Mouse (Mus musculus) hindbrain, embryonic 15.5 days (tissue): ENCODE data around the gene Pigw. TPM values are rescaled to one million over a fixed set of nuclear protein-coding genes. Genes with fewer than 3 reads are reported as not detected.
A peak's percentile ranks its signal among the peaks of the same experiment; 100 is the strongest.
"Not testable (repeated sequence)": the region's sequence is repeated elsewhere in the genome, so short reads cannot be mapped to it uniquely, and the experiment has no call there.

Experiments
- ATAC-seq: fragments of 200-750 bp; cut with Nextera tagmentation; 2 replicates; pipeline ENCODE4 v1.8.0; 2017; ENCODE audit warnings: low read depth, moderate number of reproducible peaks, moderate TSS enrichment; ENCODE audit not compliant: low FRiP score
- H3K27ac ChIP-seq: fragments of 300-500 bp; sonication (generic); replicated peaks from 2 replicates; pipeline ENCODE4 v1.5.1; 2015; ENCODE audit warnings: mild to moderate bottlenecking, inconsistent platforms
- H3K27me3 ChIP-seq: fragments of 300-500 bp; sonication (generic); 2 replicates; pipeline ENCODE4 v1.6.1; 2015; ENCODE audit warnings: control low read depth, inconsistent platforms
- H3K36me3 ChIP-seq: fragments of 300-500 bp; sonication (generic); 2 replicates; pipeline ENCODE4 v1.6.1; 2015; ENCODE audit warnings: control low read depth, inconsistent platforms
- H3K4me1 ChIP-seq: fragments of 300-500 bp; sonication (generic); replicated peaks from 2 replicates; pipeline ENCODE4 v1.6.1; 2015; ENCODE audit warnings: control low read depth, inconsistent platforms
- H3K4me2 ChIP-seq: fragments of 300-500 bp; sonication (generic); 2 replicates; pipeline ENCODE4 v1.6.1; 2015; ENCODE audit warnings: moderate library complexity, mild to moderate bottlenecking, inconsistent platforms
- H3K4me3 ChIP-seq: fragments of 300-500 bp; sonication (generic); 2 replicates; pipeline ENCODE4 v1.5.1; 2015; ENCODE audit warnings: mild to moderate bottlenecking, inconsistent platforms
- H3K9ac ChIP-seq: fragments of 300-500 bp; sonication (generic); 2 replicates; pipeline ENCODE4 v1.6.1; 2015; ENCODE audit warnings: inconsistent platforms
- H3K9me3 ChIP-seq: fragments of 300-500 bp; sonication (generic); 2 replicates; pipeline ENCODE4 v1.6.1; 2016; ENCODE audit warnings: control low read depth, inconsistent platforms
- WGBS: fragments of 180-500 bp; shearing (Covaris S2); methylation state at CpG from one replicate; pipeline ENCODE4 v1.1.7; 2015; 5-methylcytosine and 5-hydroxymethylcytosine counted together
- microRNA-seq: library from miRNA; unstranded; fragments of <30 nt; microRNA quantifications from one replicate; pipeline ENCODE4, GENCODE M21; 2016
- polyA plus RNA-seq: library from polyadenylated mRNA; unstranded; fragments of >200 nt; fragmentation: Nextera tagmentation; extraction: Ambion mirVana; gene quantifications from 2 replicates; pipeline ENCODE4 v1.2.1, GENCODE M21; 2015

Gene Pigw
- polyA plus RNA-seq, 1 experiment from 2014 or later = 2.2 TPM

DNA sequence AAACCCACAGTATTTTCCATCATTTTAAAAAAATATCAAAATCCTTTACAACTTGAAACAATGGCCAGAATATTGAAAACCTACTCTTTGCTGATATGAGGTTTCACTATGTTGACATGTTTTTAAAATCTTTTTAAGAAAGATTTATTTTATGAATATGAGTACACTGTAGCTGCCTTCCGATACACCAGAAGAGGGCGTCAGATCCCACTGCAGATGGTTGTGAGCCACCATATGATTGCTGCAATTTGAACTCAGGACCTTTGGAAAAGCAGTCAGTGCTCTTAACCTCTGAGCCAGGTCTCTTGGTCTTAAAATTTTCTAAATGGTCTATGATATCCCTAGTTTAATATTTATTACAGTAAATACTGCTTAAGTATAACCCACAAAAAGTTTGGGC lies 40.8 kb downstream of the Pigw start:
- 99% methylated on average over 2 of the region's 2 CpGs for WGBS
- Histone ChIP-seq H3K9me3 (no peaks in the 10 kb centered on the region), H3K36me3 (peaks cover 62% of the 10 kb centered on the region), H3K27ac (no peak overlapping the region), H3K4me3 (no peak overlapping the region), H3K4me1 (no peaks in the 10 kb centered on the region), H3K4me2 (no peak overlapping the region), H3K9ac (no peak overlapping the region), H3K27me3 (no peaks in the 10 kb centered on the region)
- ATAC-seq = no peak

DNA sequence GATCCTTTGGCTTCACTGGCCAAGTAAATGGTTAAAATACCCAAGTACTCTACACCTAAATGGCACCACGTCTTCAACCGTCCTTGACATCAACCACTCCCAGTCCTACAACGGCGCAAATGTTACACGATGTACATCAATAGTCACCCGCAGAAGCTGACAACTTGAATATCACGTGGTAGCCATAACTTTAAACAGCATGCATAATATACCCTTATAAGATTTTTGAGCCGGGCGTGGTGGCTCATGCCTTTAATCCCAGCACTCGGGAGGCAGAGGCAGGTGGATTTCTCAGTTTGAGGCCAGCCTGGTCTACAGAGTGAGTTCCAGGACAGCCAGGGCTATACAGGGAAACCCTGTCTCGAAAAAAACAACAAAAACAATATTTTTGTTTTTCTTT lies 50.6 kb downstream of the Pigw start:
- H3K27me3 ChIP-seq, H3K9me3 ChIP-seq: not testable (repeated sequence)
- Histone ChIP-seq H3K27ac (peak overlapping the region; percentile 77; the same call in 1 of the 2 replicates), H3K36me3 (peaks cover 31% of the 10 kb centered on the region), H3K4me3 (peak overlapping the region; percentile 74), H3K4me1 (peaks cover 27% of the 10 kb centered on the region), H3K9ac (peak overlapping the region; percentile 59; the same call in 1 of the 2 replicates), H3K4me2 (peak overlapping the region; percentile 96)
- ATAC-seq = 0 out of 2 replicates have a peak, but pooled peaks have one; percentile 25
- WGBS = 75% methylated on average over 11 of the region's 11 CpGs

DNA sequence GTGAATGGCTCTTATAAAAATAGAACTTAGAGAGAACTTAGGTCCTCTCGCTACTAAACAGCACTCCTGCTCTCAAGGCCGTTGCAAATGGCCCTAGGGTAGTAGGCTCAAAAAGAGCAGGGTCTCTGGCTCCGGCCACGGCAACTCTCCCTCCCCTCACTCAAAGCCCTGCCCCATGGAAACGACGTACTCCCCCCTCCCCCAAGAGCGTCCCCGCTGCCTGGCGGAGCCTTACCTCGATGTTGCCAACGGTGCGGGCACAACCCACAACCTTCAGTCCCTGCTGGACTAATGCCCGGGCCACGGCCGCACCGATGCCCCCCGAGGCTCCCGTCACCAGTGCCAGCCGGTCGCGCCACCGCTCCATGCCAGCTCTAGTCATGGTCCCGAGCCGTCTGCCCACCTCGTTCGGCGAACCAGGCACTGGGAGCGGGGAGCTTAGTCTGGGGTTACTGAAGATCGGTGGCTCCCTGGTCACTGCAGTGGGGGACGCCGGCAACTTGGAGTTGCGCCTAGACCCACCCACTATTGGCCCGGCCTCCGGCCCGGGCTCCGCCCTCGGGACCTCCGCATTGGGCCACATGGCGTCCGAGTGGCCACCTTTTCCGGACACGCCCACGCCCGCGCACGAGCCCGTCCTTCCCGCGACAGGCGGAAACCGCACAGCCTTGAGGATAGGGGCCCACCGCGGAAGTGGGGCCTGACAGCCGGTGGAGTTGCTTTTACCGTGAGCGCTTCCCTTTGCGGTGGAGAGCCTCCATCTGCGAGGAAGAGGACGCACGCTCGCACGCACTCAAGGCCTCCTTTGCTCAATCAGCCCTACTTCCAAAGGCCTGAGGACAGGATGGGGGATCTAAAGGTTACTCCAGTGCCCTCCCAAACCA lies 51.3 kb downstream of the Pigw start, which contains the start of gene Dhrs11:
Dhrs11 (minus strand) TSS at position 479 of the 884 bp plus-strand sequence.
- Histone ChIP-seq H3K9ac (peak within 1 kb of the TSS; percentile 59), H3K4me1 (peaks cover 27% of the 10 kb centered on the region), H3K4me2 (peak within 1 kb of the TSS; percentile 96), H3K27ac (peak within 1 kb of the TSS; percentile 77), H3K9me3 (no peaks in the 10 kb centered on the region), H3K4me3 (peak within 1 kb of the TSS; percentile 74), H3K27me3 (no peaks in the 10 kb centered on the region), H3K36me3 (peaks cover 24% of the 10 kb centered on the region)
- under 1% methylated on average over 62 of the region's 62 CpGs for WGBS
- ATAC-seq = peak; percentile 94

DNA sequence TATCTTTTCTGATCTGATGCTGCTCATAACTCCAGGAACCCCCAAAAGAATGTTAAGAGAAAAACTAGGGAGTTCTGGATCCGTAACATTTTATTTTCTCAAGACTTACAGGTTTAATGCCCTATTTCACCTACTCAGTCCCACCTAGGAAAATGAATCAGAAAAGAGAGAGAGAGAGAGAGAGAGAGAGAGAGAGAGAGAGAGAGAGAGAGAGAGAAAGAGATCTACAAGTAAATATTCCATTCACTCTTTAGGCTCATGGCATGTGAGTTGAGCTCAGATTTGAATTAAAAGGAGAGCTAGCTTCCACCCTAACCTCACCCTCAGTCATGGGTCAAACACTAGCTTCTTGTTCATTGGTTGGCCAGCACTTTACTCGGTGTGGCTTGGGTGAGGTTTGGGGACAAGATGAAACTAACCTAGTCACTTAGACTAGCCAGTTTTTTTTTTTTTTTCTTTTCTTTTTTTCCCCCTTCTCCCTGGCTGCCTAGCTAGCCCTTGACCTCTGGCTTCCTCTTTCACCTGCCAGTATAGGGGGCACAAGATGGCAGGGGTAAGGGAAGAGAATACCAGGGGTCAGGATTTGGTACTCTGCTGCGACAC lies 52.1 kb downstream of the Pigw start:
- Histone ChIP-seq H3K4me3 (peak overlapping the region; percentile 74), H3K9ac (peak overlapping the region; percentile 59; the same call in 1 of the 2 replicates), H3K36me3 (peaks cover 18% of the 10 kb centered on the region), H3K4me2 (peak overlapping the region; percentile 96), H3K4me1 (peaks cover 27% of the 10 kb centered on the region), H3K27ac (peak overlapping the region; percentile 77), H3K9me3 (no peaks in the 10 kb centered on the region), H3K27me3 (no peaks in the 10 kb centered on the region)
- WGBS = 43% methylated on average over 3 of the region's 3 CpGs
- no peak for ATAC-seq

DNA sequence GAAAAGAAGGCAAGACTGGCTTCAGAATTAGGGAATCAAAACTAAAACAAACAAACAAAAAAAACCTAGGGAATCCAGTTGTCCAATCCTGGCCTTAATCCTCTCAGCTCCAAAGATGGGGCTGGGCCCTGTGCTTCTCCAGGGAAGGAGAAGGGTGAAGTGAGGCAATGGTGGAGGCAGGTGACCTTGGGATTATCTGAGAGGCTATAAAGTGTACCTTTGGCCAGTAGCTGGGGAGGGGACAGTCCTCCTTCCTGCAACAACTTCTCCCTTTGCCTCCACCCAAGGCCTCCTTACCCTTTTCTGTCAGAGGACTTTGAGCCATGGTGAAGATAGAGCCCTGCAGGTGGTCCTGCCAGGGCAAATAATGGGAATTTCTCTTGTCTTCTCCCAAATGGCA lies 52.6 kb downstream of the Pigw start:
- H3K9ac ChIP-seq = no peak overlapping the region
- no peak for ATAC-seq
- H3K4me3 ChIP-seq = no peak overlapping the region
- peaks cover 13% of the 10 kb centered on the region for H3K36me3 ChIP-seq
- no peak overlapping the region for H3K27ac ChIP-seq
- H3K4me2 ChIP-seq = no peak overlapping the region
- no peaks in the 10 kb centered on the region for H3K27me3 ChIP-seq
- peaks cover 27% of the 10 kb centered on the region for H3K4me1 ChIP-seq
- H3K9me3 ChIP-seq = no peaks in the 10 kb centered on the region

Small RNAs within 50 kb of the gene (microRNA-seq; reads per million reads assigned to microRNA genes)
- gene Gm23564 = not detected

Other genes with a start within 250 kb of the Pigw start
- 20.0 TPM in 2 replicates for gene Mrm1, start 60.8 kb downstream of the Pigw start, polyA plus RNA-seq
- gene Dhrs11, start 51.3 kb downstream of the Pigw start, polyA plus RNA-seq = 8.6 and 10.5 TPM in 2 replicates
- 68.9 and 72.9 TPM in 2 replicates for gene Ggnbp2, start 9.5 kb downstream of the Pigw start, polyA plus RNA-seq
- gene Myo19, start 137 bp downstream of the Pigw start, polyA plus RNA-seq = 6.8 and 7.7 TPM in 2 replicates
- 67.6 and 67.9 TPM in 2 replicates for gene Znhit3, start 36.1 kb upstream of the Pigw start, polyA plus RNA-seq
- gene Car4, start 77.5 kb upstream of the Pigw start, polyA plus RNA-seq = 3.8 and 4.1 TPM in 2 replicates